Mouse (Mus musculus): ENCODE data around the gene Eras. TPM values are rescaled to one million over a fixed set of nuclear protein-coding genes. Genes with fewer than 3 reads are reported as not detected.

Eras gene
- total and polyA plus RNA-seq, 3 experiments, result not detected

DNA sequence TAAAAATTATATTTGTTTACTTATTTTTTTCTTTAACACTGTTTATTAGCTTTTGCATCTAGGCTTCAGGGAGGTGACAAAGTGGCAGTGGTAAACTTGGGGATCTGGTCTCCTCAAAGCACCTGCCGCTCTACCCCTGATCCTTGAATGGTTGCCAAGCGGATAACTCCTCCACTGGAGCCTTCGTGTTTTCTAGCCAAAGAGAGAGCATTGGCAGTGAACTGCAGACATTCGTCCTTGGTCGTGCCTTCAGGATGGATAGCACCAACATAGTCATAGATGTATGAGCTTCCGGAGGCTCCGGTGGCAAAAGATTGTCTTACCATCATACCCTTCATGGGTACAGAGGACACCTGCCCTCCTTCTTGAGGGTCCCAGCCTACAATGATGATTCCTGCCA, 21.7 kb upstream of the Eras start (continued):
- TF ChIP-seq ELF1 (IDR thresholded peaks at IDR 0.05; ENCODE audit: low read depth, low read length), result no peak

- peak overlapping the region; percentile 49 for H3K9ac ChIP-seq (ENCODE audit: control insufficient read depth, low read depth, low read length, poor library complexity, severe bottlenecking)
- no peaks in the 10 kb centered on the region for H3K79me2 ChIP-seq (ENCODE audit: control insufficient read depth, insufficient read depth, low read length, poor library complexity)
- DNase-seq (ENCODE audit: low read depth, low spot score), result peak; percentile 99
- H3K36me3 ChIP-seq (ENCODE audit: control insufficient read depth in 1 of 2, insufficient read depth in 2 of 2, low read length in 2 of 2), result peaks cover 0 to 4% of the 10 kb centered on the region in 2 experiments; a peak in 1 of 4 replicates
- H3K27ac ChIP-seq (ENCODE audit: control insufficient read depth, low read depth, low read length), result no peak overlapping the region
- H3K27me3 ChIP-seq (ENCODE audit: control insufficient read depth in 1 of 2, insufficient read depth in 2 of 2, low read length in 2 of 2), result no peaks in the 10 kb centered on the region
- peaks cover 3 to 8% of the 10 kb centered on the region in 2 experiments; a peak in 3 of 4 replicates for H3K4me1 ChIP-seq (ENCODE audit: control insufficient read depth in 1 of 2, insufficient read depth in 2 of 2, low read length in 2 of 2)
- no peaks in the 10 kb centered on the region for H3K9me3 ChIP-seq (replicated peaks; ENCODE audit: insufficient read depth, low read length)
- H3K4me3 ChIP-seq (ENCODE audit: control insufficient read depth in 1 of 2, insufficient read depth in 1 of 2, low read depth in 2 of 2, low read length in 2 of 2), result peak overlapping the region; percentile 47 to 78
- TF ChIP-seq USF2 (IDR thresholded peaks at IDR 0.05; ENCODE audit: borderline replicate concordance in 1 of 2, insufficient read depth in 1 of 2, low read depth in 1 of 2, low read length in 2 of 2) (no peak), MEF2A (IDR thresholded peaks at IDR 0.05; ENCODE audit: extremely low read depth, insufficient replicate concordance, low read depth, low read length, poor library complexity, severe bottlenecking) (peak; percentile 97), ZC3H11A (IDR thresholded peaks at IDR 0.05; ENCODE audit: low read depth, low read length) (no peak), RAD21 (IDR thresholded peaks at IDR 0.05; ENCODE audit: low read depth, low read length) (no peak), MXI1 (IDR thresholded peaks at IDR 0.05; ENCODE audit: low read depth, low read length) (peak; percentile 57; the same call in 1 of the 2 replicates), HCFC1 (IDR thresholded peaks at IDR 0.05; ENCODE audit: low read depth, low read length) (peak; percentile 68; the same call in 1 of the 2 replicates), USF1 (IDR thresholded peaks at IDR 0.05; ENCODE audit: low read depth, low read length) (peak; percentile 62), ZKSCAN1 (IDR thresholded peaks at IDR 0.05; ENCODE audit: low read depth, low read length) (no peak), CTCF (IDR thresholded peaks at IDR 0.05 in 2 of 3, conservative IDR thresholded peaks at IDR 0.05 in 1 of 3; ENCODE audit: control insufficient read depth in 1 of 3, insufficient read depth in 1 of 3, low read depth in 2 of 3, low read length in 3 of 3, poor library complexity in 1 of 3, severe bottlenecking in 1 of 3) (no peak), ZNF384 (IDR thresholded peaks at IDR 0.05; ENCODE audit: low read depth, low read length) (no peak), POLR2A (IDR thresholded peaks at IDR 0.05; ENCODE audit: control insufficient read depth in 1 of 2, insufficient read depth in 1 of 2, low read depth in 1 of 2, low read length in 2 of 2, poor library complexity in 1 of 2) (0 out of 4 replicates have a peak, but pooled peaks of 1 of the 2 experiments have one; percentile 1), TCF12 (IDR thresholded peaks at IDR 0.05; ENCODE audit: low read depth, low read length) (0 out of 2 replicates have a peak, but pooled peaks have one; percentile 20), ELF1 (IDR thresholded peaks at IDR 0.05; ENCODE audit: low read depth, low read length) (no peak), TBP (IDR thresholded peaks at IDR 0.05; ENCODE audit: low read depth, low read length) (no peak), RCOR1 (IDR thresholded peaks at IDR 0.05; ENCODE audit: low read depth, low read length) (peak; percentile 96), POLR2AphosphoS5 (IDR thresholded peaks at IDR 0.05; ENCODE audit: borderline replicate concordance, low read depth, low read length) (no peak), SIN3A (IDR thresholded peaks at IDR 0.05; ENCODE audit: low read length) (peak; percentile 46; the same call in 1 of the 2 replicates), CHD1 (IDR thresholded peaks at IDR 0.05; ENCODE audit: low read depth, low read length) (no peak), E2F4 (IDR thresholded peaks at IDR 0.05; ENCODE audit: borderline replicate concordance, low read depth, low read length) (0 out of 2 replicates have a peak, but pooled peaks have one; percentile 29), POLR2AphosphoS2 (IDR thresholded peaks at IDR 0.05; ENCODE audit: low read length) (no peak), NRF1 (IDR thresholded peaks at IDR 0.05; ENCODE audit: insufficient read depth, low read depth, low read length, poor library complexity, severe bottlenecking) (peak; percentile 83), KAT2A (conservative IDR thresholded peaks at IDR 0.05; ENCODE audit: low read depth, low read length) (no peak), TAL1 (IDR thresholded peaks at IDR 0.05; ENCODE audit: low read length) (0 out of 2 replicates have a peak, but pooled peaks have one; percentile 24), UBTF (IDR thresholded peaks at IDR 0.05; ENCODE audit: borderline replicate concordance, insufficient read depth, low read depth, low read length) (no peak), GATA1 (IDR thresholded peaks at IDR 0.05; ENCODE audit: low read depth, low read length) (peak; percentile 63; the same call in 1 of the 2 replicates), MAZ (IDR thresholded peaks at IDR 0.05; ENCODE audit: low read depth, low read length) (peak; percentile 59; the same call in 1 of the 2 replicates), MAX (IDR thresholded peaks at IDR 0.05; ENCODE audit: low read length) (no peak), NELFE (IDR thresholded peaks at IDR 0.05; ENCODE audit: low read depth, low read length) (no peak; the same call in 1 of the 2 replicates), JUND (IDR thresholded peaks at IDR 0.05; ENCODE audit: low read depth, low read length) (no peak), EP300 (IDR thresholded peaks at IDR 0.05; ENCODE audit: low read depth in 1 of 2, low read length in 2 of 2) (peak in 1 of 2 experiments; percentile 25; a peak in 1 of 4 replicates), MAFK (IDR thresholded peaks at IDR 0.05; ENCODE audit: borderline replicate concordance, low read depth, low read length) (no peak), MYB (IDR thresholded peaks at IDR 0.05; ENCODE audit: low read depth, low read length) (no peak), ZMIZ1 (IDR thresholded peaks at IDR 0.05; ENCODE audit: low read depth, low read length) (no peak), CHD2 (IDR thresholded peaks at IDR 0.05; ENCODE audit: low read length) (peak; percentile 94)
These were observed 19.6 kb upstream of the Eras start for GRCm38 (mm10) chrX:7947900-7948492.

Measured in MEL (cell line).